Mouse (Mus musculus) heart, postnatal 0 days (tissue): ENCODE data around the gene Med20. TPM values are rescaled to one million over a fixed set of nuclear protein-coding genes. Genes with fewer than 3 reads are reported as not detected.

Source experiments
- ATAC-seq: fragments of 200-750 bp; cut with Nextera tagmentation; 2 replicates; pipeline ENCODE4 v1.8.0; 2017; ENCODE audit warnings: low read depth, moderate number of reproducible peaks, moderate library complexity; ENCODE audit not compliant: insufficient read depth
- DNase-seq: peaks from one replicate; pipeline ENCODE4 v3.0.0-alpha.2; 2016; ENCODE audit warnings: low spot score
- H3K27ac ChIP-seq: fragments of 300-500 bp; sonication (generic); 2 replicates; pipeline ENCODE4 v1.5.1; 2014; ENCODE audit warnings: low read depth, mild to moderate bottlenecking
- H3K27me3 ChIP-seq: fragments of 300-500 bp; sonication (generic); 2 replicates; pipeline ENCODE4 v1.6.1; 2014; ENCODE audit warnings: low read length, mixed read lengths; ENCODE audit not compliant: control insufficient read depth, insufficient read depth
- H3K36me3 ChIP-seq: fragments of 300-500 bp; sonication (generic); replicated peaks from 2 replicates; pipeline ENCODE4 v1.6.1; 2014; ENCODE audit warnings: low read length, mixed read lengths; ENCODE audit not compliant: control insufficient read depth, insufficient read depth
- H3K4me1 ChIP-seq: fragments of 300-500 bp; sonication (generic); 2 replicates; pipeline ENCODE4 v1.6.1; 2014; ENCODE audit warnings: antibody characterized with exemption; ENCODE audit not compliant: control insufficient read depth, insufficient read depth
- H3K4me2 ChIP-seq: fragments of 300-500 bp; sonication (generic); 2 replicates; pipeline ENCODE4 v1.6.1; 2014; ENCODE audit warnings: low read depth, mild to moderate bottlenecking, low read length, moderate library complexity
- H3K4me3 ChIP-seq: fragments of 300-500 bp; sonication (generic); 2 replicates; pipeline ENCODE4 v1.5.1; 2014; ENCODE audit warnings: low read depth, low read length
- H3K9ac ChIP-seq: fragments of 300-500 bp; sonication (generic); replicated peaks from 2 replicates; pipeline ENCODE4 v1.6.1; 2014; ENCODE audit warnings: low read depth, low read length, mixed read lengths
- H3K9me3 ChIP-seq: fragments of 300-500 bp; sonication (generic); replicated peaks from 2 replicates; pipeline ENCODE4 v1.6.1; 2016; ENCODE audit warnings: low read length; ENCODE audit not compliant: control insufficient read depth
- CTCF ChIP-seq: IDR thresholded peaks from 2 replicates; pipeline ENCODE4 v1.5.1; 2016; ENCODE audit warnings: antibody characterized with exemption, control low read depth, low read depth
- EP300 ChIP-seq: IDR thresholded peaks from 2 replicates; pipeline ENCODE4 v1.6.1; 2016; ENCODE audit warnings: antibody characterized with exemption, low read depth
- WGBS: fragments of 180-500 bp; shearing (Covaris S2); extraction: QIAGEN DNeasy Blood & Tissue Kit; methylation state at CpG from one replicate; pipeline ENCODE4 v1.1.7; 2014; 5-methylcytosine and 5-hydroxymethylcytosine counted together
- polyA plus RNA-seq: library from polyadenylated mRNA; unstranded; fragments of >200 nt; fragmentation: Nextera tagmentation; extraction: Ambion mirVana; gene quantifications from 2 replicates; pipeline ENCODE4 v1.2.1, GENCODE M21; 2015
- total RNA-seq: library from RNA; depleted of rRNA; stranded (reverse); fragments of >200 nt; gene quantifications from 2 replicates; pipeline ENCODE4 v1.2.3, GENCODE M21; 2014; ENCODE audit warnings: low replicate concordance

Gene Med20
- total and polyA plus RNA-seq, 2 experiments from 2014 or later: 21.8 to 26.5 TPM

- peak within 1 kb of the TSS; percentile 88 for H3K27ac ChIP-seq
- no peak for ATAC-seq
- DNase-seq: no peak
- H3K36me3 ChIP-seq: peaks cover 7% of the 10 kb centered on the region; the same call in 1 of the 2 replicates
- peak within 1 kb of the TSS; percentile 90 for H3K4me3 ChIP-seq
- H3K27me3 ChIP-seq: no peaks in the 10 kb centered on the region
- peak within 1 kb of the TSS; percentile 98 for H3K4me2 ChIP-seq
- peaks cover 3% of the 10 kb centered on the region; the same call in 1 of the 2 replicates for H3K4me1 ChIP-seq
- peak within 1 kb of the TSS; percentile 59 for H3K9ac ChIP-seq
- 2% methylated on average over 3 of the region's 3 CpGs for WGBS
- no peaks in the 10 kb centered on the region for H3K9me3 ChIP-seq
- TF ChIP-seq EP300: no peak
- TF ChIP-seq CTCF: no peak
Observed at GRCm38 (mm10) chr17:47630678-47631065, 19.3 kb downstream of the Med20 start, which contains the start of gene Usp49. TSS of gene Usp49 (plus strand) at chr17:47630690.

- no peak for DNase-seq
- peaks cover 3% of the 10 kb centered on the region; the same call in 1 of the 2 replicates for H3K4me1 ChIP-seq
- no peak for ATAC-seq
Observed at GRCm38 (mm10) chr17:47632181-47632840, 20.9 kb downstream of the Med20 start.

GRCm38 (mm10) chr17:47633999-47634770 is 22.8 kb downstream of the Med20 start:
- WGBS: 82% methylated on average over 7 of the region's 7 CpGs
- no peaks in the 10 kb centered on the region for H3K27me3 ChIP-seq
- H3K4me2 ChIP-seq: no peak overlapping the region
- DNase-seq (no peak), ATAC-seq (no peak)
- no peak overlapping the region for H3K4me3 ChIP-seq
- no peaks in the 10 kb centered on the region for H3K4me1 ChIP-seq
- no peaks in the 10 kb centered on the region for H3K9me3 ChIP-seq
- H3K36me3 ChIP-seq: 0 out of 2 replicates have a peak, but pooled peaks cover 5% of the 10 kb centered on the region
- TF ChIP-seq CTCF: no peak
- TF ChIP-seq EP300: no peak
- no peak overlapping the region for H3K27ac ChIP-seq
- H3K9ac ChIP-seq: no peak overlapping the region

More at GRCm38 (mm10) chr17:47632181-47632840, 20.9 kb downstream of the Med20 start:
- Histone ChIP-seq H3K4me2 (no peak overlapping the region), H3K9me3 (no peaks in the 10 kb centered on the region), H3K36me3 (0 out of 2 replicates have a peak, but pooled peaks cover 5% of the 10 kb centered on the region), H3K4me3 (no peak overlapping the region), H3K9ac (no peak overlapping the region), H3K27me3 (no peaks in the 10 kb centered on the region), H3K27ac (no peak overlapping the region)
- WGBS: 71% methylated on average over 4 of the region's 4 CpGs
- TF ChIP-seq EP300 (no peak), CTCF (no peak)

GRCm38 (mm10) chr17:47642992-47643391 is 31.6 kb downstream of the Med20 start:
- Histone ChIP-seq H3K4me2 (no peak overlapping the region), H3K4me1 (no peaks in the 10 kb centered on the region), H3K4me3 (no peak overlapping the region), H3K27me3 (no peaks in the 10 kb centered on the region), H3K9ac (no peak overlapping the region), H3K9me3 (no peaks in the 10 kb centered on the region), H3K27ac (no peak overlapping the region), H3K36me3 (no peaks in the 10 kb centered on the region)
- no peak for DNase-seq
- TF ChIP-seq CTCF (no peak), EP300 (no peak)
- 96% methylated on average over 2 of the region's 2 CpGs for WGBS
- no peak for ATAC-seq

GRCm38 (mm10) chr17:47646683-47647082 is 35.3 kb downstream of the Med20 start:
- 88% methylated on average over 1 of the region's 1 CpGs for WGBS
- Histone ChIP-seq H3K4me3 (no peak overlapping the region), H3K9ac (no peak overlapping the region), H3K9me3 (no peaks in the 10 kb centered on the region), H3K4me2 (no peak overlapping the region), H3K36me3 (no peaks in the 10 kb centered on the region), H3K4me1 (no peaks in the 10 kb centered on the region), H3K27ac (no peak overlapping the region), H3K27me3 (no peaks in the 10 kb centered on the region)
- TF ChIP-seq CTCF (peak; percentile 58), EP300 (no peak)
- ATAC-seq (no peak), DNase-seq (peak; percentile 44)
